Mouse (Mus musculus): ENCODE results near the gene Sp6. TPM values are rescaled to one million over a fixed set of nuclear protein-coding genes. Genes with fewer than 3 reads are reported as not detected.

Sp6 gene
- polyA plus RNA-seq, 1 experiment from 2014 or later = 2.4 TPM

GRCm38 (mm10) chr11:97021873-97022484, 8.8 kb downstream of the Sp6 start:
- Histone ChIP-seq H3K4me2 (ENCODE audit: low read depth, severe bottlenecking) (peak overlapping the region; percentile 83), H3K4me3 (ENCODE audit: low read depth, low read length) (peak overlapping the region; percentile 30), H3K9me3 (ENCODE audit: control insufficient read depth, low read length) (no peaks in the 10 kb centered on the region), H3K27me3 (ENCODE audit: control insufficient read depth, insufficient read depth, low read length) (peaks cover 65% of the 10 kb centered on the region), H3K27ac (replicated peaks; ENCODE audit: low read depth, low read length) (no peak overlapping the region), H3K36me3 (ENCODE audit: control insufficient read depth, insufficient read depth, low read length) (no peaks in the 10 kb centered on the region), H3K9ac (ENCODE audit: low read length) (peak overlapping the region; percentile 9; the same call in 1 of the 2 replicates), H3K4me1 (ENCODE audit: control insufficient read depth, insufficient read depth, low read length) (peaks cover 31% of the 10 kb centered on the region)
- 1% methylated on average over 50 of the region's 50 CpGs for WGBS
- ATAC-seq (ENCODE audit: insufficient number of reproducible peaks, low FRiP score, low TSS enrichment, low read depth) (no peak), DNase-seq (ENCODE audit: low spot score) (peak; percentile 86)

- no peaks in the 10 kb centered on the region for H3K9me3 ChIP-seq (ENCODE audit: control insufficient read depth, low read length)
- peaks cover 39% of the 10 kb centered on the region for H3K27me3 ChIP-seq (ENCODE audit: control insufficient read depth, insufficient read depth, low read length)
- peaks cover 22% of the 10 kb centered on the region for H3K4me1 ChIP-seq (ENCODE audit: control insufficient read depth, insufficient read depth, low read length)
- ATAC-seq (ENCODE audit: insufficient number of reproducible peaks, low FRiP score, low TSS enrichment, low read depth) (no peak), DNase-seq (ENCODE audit: low spot score) (no peak)
- no peak overlapping the region for H3K4me3 ChIP-seq (ENCODE audit: low read depth, low read length)
- H3K9ac ChIP-seq (ENCODE audit: low read length) = no peak overlapping the region
- H3K36me3 ChIP-seq (ENCODE audit: control insufficient read depth, insufficient read depth, low read length) = no peaks in the 10 kb centered on the region
- H3K4me2 ChIP-seq (ENCODE audit: low read depth, severe bottlenecking) = no peak overlapping the region
- H3K27ac ChIP-seq (replicated peaks; ENCODE audit: low read depth, low read length) = no peak overlapping the region
- 35% methylated on average over 10 of the region's 10 CpGs for WGBS
Observed at GRCm38 (mm10) chr11:97024977-97025376, 11.8 kb downstream of the Sp6 start.

- H3K4me3 ChIP-seq (ENCODE audit: low read depth, low read length) = peak overlapping the region; percentile 23
- no peaks in the 10 kb centered on the region for H3K36me3 ChIP-seq (ENCODE audit: control insufficient read depth, insufficient read depth, low read length)
- peaks cover 31% of the 10 kb centered on the region for H3K27me3 ChIP-seq (ENCODE audit: control insufficient read depth, insufficient read depth, low read length)
- peak overlapping the region; percentile 77 for H3K27ac ChIP-seq (replicated peaks; ENCODE audit: low read depth, low read length)
- H3K4me1 ChIP-seq (ENCODE audit: control insufficient read depth, insufficient read depth, low read length) = peaks cover 22% of the 10 kb centered on the region
- DNase-seq (ENCODE audit: low spot score) = peak; percentile 93
- H3K4me2 ChIP-seq (ENCODE audit: low read depth, severe bottlenecking) = peak overlapping the region; percentile 52
- H3K9ac ChIP-seq (ENCODE audit: low read length) = peak overlapping the region; percentile 65
- 3% methylated on average over 17 of the region's 17 CpGs for WGBS
- ATAC-seq (ENCODE audit: insufficient number of reproducible peaks, low FRiP score, low TSS enrichment, low read depth) = 0 out of 2 replicates have a peak, but pooled peaks have one; percentile 10
- H3K9me3 ChIP-seq (ENCODE audit: control insufficient read depth, low read length) = no peaks in the 10 kb centered on the region
Observed at GRCm38 (mm10) chr11:97025721-97026344, 12.6 kb downstream of the Sp6 start.

- Histone ChIP-seq H3K4me3 (ENCODE audit: low read depth, low read length) (peak within 1 kb of the TSS; percentile 57), H3K27me3 (ENCODE audit: control insufficient read depth, insufficient read depth, low read length) (no peaks in the 10 kb centered on the region), H3K4me2 (ENCODE audit: low read depth, severe bottlenecking) (peak within 1 kb of the TSS; percentile 85), H3K4me1 (ENCODE audit: control insufficient read depth, insufficient read depth, low read length) (peaks cover 9% of the 10 kb centered on the region), H3K9me3 (ENCODE audit: control insufficient read depth, low read length) (no peaks in the 10 kb centered on the region), H3K9ac (ENCODE audit: low read length) (peak within 1 kb of the TSS; percentile 84), H3K36me3 (ENCODE audit: control insufficient read depth, insufficient read depth, low read length) (no peaks in the 10 kb centered on the region), H3K27ac (replicated peaks; ENCODE audit: low read depth, low read length) (peak within 1 kb of the TSS; percentile 69)
- DNase-seq (ENCODE audit: low spot score) = peak; percentile 97
- 3% methylated on average over 25 of the region's 25 CpGs for WGBS
- 0 out of 2 replicates have a peak, but pooled peaks have one; percentile 44 for ATAC-seq (ENCODE audit: insufficient number of reproducible peaks, low FRiP score, low TSS enrichment, low read depth)
Observed at GRCm38 (mm10) chr11:97029686-97030417, 16.7 kb downstream of the Sp6 start, which contains the start of gene Scrn2. Gene Scrn2, plus strand, starts transcription at chr11:97029938.

GRCm38 (mm10) chr11:97030426-97030825, 17.2 kb downstream of the Sp6 start:
- DNase-seq (ENCODE audit: low spot score) = no peak
- Histone ChIP-seq H3K27ac (replicated peaks; ENCODE audit: low read depth, low read length) (peak overlapping the region; percentile 69; the same call in 1 of the 2 replicates), H3K36me3 (ENCODE audit: control insufficient read depth, insufficient read depth, low read length) (no peaks in the 10 kb centered on the region), H3K4me2 (ENCODE audit: low read depth, severe bottlenecking) (peak overlapping the region; percentile 85), H3K4me1 (ENCODE audit: control insufficient read depth, insufficient read depth, low read length) (peaks cover 5% of the 10 kb centered on the region), H3K9ac (ENCODE audit: low read length) (peak overlapping the region; percentile 84), H3K4me3 (ENCODE audit: low read depth, low read length) (peak overlapping the region; percentile 57), H3K9me3 (ENCODE audit: control insufficient read depth, low read length) (no peaks in the 10 kb centered on the region), H3K27me3 (ENCODE audit: control insufficient read depth, insufficient read depth, low read length) (no peaks in the 10 kb centered on the region)
- no peak for ATAC-seq (ENCODE audit: insufficient number of reproducible peaks, low FRiP score, low TSS enrichment, low read depth)
- 24% methylated on average over 15 of the region's 15 CpGs for WGBS

GRCm38 (mm10) chr11:97031977-97032376, 18.8 kb downstream of the Sp6 start:
- H3K9me3 ChIP-seq (ENCODE audit: control insufficient read depth, low read length) = no peaks in the 10 kb centered on the region
- WGBS = 85% methylated on average over 12 of the region's 12 CpGs
- no peak overlapping the region for H3K4me3 ChIP-seq (ENCODE audit: low read depth, low read length)
- no peaks in the 10 kb centered on the region for H3K36me3 ChIP-seq (ENCODE audit: control insufficient read depth, insufficient read depth, low read length)
- no peaks in the 10 kb centered on the region for H3K27me3 ChIP-seq (ENCODE audit: control insufficient read depth, insufficient read depth, low read length)
- no peaks in the 10 kb centered on the region; the same call in 1 of the 2 replicates for H3K4me1 ChIP-seq (ENCODE audit: control insufficient read depth, insufficient read depth, low read length)
- ATAC-seq (ENCODE audit: insufficient number of reproducible peaks, low FRiP score, low TSS enrichment, low read depth) (no peak), DNase-seq (ENCODE audit: low spot score) (no peak)
- H3K27ac ChIP-seq (replicated peaks; ENCODE audit: low read depth, low read length) = no peak overlapping the region
- H3K4me2 ChIP-seq (ENCODE audit: low read depth, severe bottlenecking) = no peak overlapping the region
- no peak overlapping the region for H3K9ac ChIP-seq (ENCODE audit: low read length)

- WGBS = 92% methylated on average over 4 of the region's 4 CpGs
Observed at GRCm38 (mm10) chr11:97032499-97032898, 19.3 kb downstream of the Sp6 start.

GRCm38 (mm10) chr11:97033781-97034180, 20.6 kb downstream of the Sp6 start:
- Histone ChIP-seq H3K4me3 (ENCODE audit: low read depth, low read length) (no peak overlapping the region), H3K9me3 (ENCODE audit: control insufficient read depth, low read length) (no peaks in the 10 kb centered on the region), H3K4me2 (ENCODE audit: low read depth, severe bottlenecking) (no peak overlapping the region), H3K36me3 (ENCODE audit: control insufficient read depth, insufficient read depth, low read length) (no peaks in the 10 kb centered on the region), H3K27ac (replicated peaks; ENCODE audit: low read depth, low read length) (no peak overlapping the region), H3K27me3 (ENCODE audit: control insufficient read depth, insufficient read depth, low read length) (no peaks in the 10 kb centered on the region), H3K9ac (ENCODE audit: low read length) (no peak overlapping the region), H3K4me1 (ENCODE audit: control insufficient read depth, insufficient read depth, low read length) (no peaks in the 10 kb centered on the region; the same call in 1 of the 2 replicates)
- DNase-seq (ENCODE audit: low spot score) (no peak), ATAC-seq (ENCODE audit: insufficient number of reproducible peaks, low FRiP score, low TSS enrichment, low read depth) (no peak)
- WGBS = 96% methylated on average over 4 of the region's 4 CpGs

More at GRCm38 (mm10) chr11:97032499-97032898, 19.3 kb downstream of the Sp6 start:
- no peaks in the 10 kb centered on the region; the same call in 1 of the 2 replicates for H3K4me1 ChIP-seq (ENCODE audit: control insufficient read depth, insufficient read depth, low read length)
- no peaks in the 10 kb centered on the region for H3K36me3 ChIP-seq (ENCODE audit: control insufficient read depth, insufficient read depth, low read length)
- H3K4me3 ChIP-seq (ENCODE audit: low read depth, low read length) = no peak overlapping the region
- ATAC-seq (ENCODE audit: insufficient number of reproducible peaks, low FRiP score, low TSS enrichment, low read depth) = no peak
- no peak for DNase-seq (ENCODE audit: low spot score)
- H3K4me2 ChIP-seq (ENCODE audit: low read depth, severe bottlenecking) = no peak overlapping the region
- no peaks in the 10 kb centered on the region for H3K9me3 ChIP-seq (ENCODE audit: control insufficient read depth, low read length)
- no peak overlapping the region for H3K9ac ChIP-seq (ENCODE audit: low read length)
- H3K27me3 ChIP-seq (ENCODE audit: control insufficient read depth, insufficient read depth, low read length) = no peaks in the 10 kb centered on the region
- H3K27ac ChIP-seq (replicated peaks; ENCODE audit: low read depth, low read length) = no peak overlapping the region
